Mouse (Mus musculus) CH12.LX (cell line): ENCODE results near the gene Mettl21e. TPM values are rescaled to one million over a fixed set of nuclear protein-coding genes. Genes with fewer than 3 reads are reported as not detected.

Experiments
- DNase-seq: peaks from one replicate; pipeline ENCODE4 v3.0.0-alpha.2; 2013; ENCODE audit errors: extremely low read depth
- H3K27ac ChIP-seq: 2 replicates; pipeline ENCODE4 v1.5.1; 2012; ENCODE audit warnings: low read depth, mild to moderate bottlenecking, control low read depth, moderate library complexity; ENCODE audit not compliant: insufficient read depth
- H3K27me3 ChIP-seq: replicated peaks from 2 replicates; pipeline ENCODE3; 2012; ENCODE audit warnings: inconsistent platforms
- H3K36me3 ChIP-seq, 2 experiments: replicated peaks in 1 of 2; 2 replicates each; pipeline versions ENCODE3 to v1.6.1; 2012; ENCODE audit warnings: inconsistent platforms in 1 of 2, low read length in 1 of 2, mild to moderate bottlenecking in 1 of 2, mixed read lengths in 1 of 2, moderate library complexity in 1 of 2; ENCODE audit not compliant: control insufficient read depth in 1 of 2, insufficient read depth in 1 of 2
- H3K4me1 ChIP-seq, 2 experiments: 2 replicates each; pipeline ENCODE4 v1.6.1; 2012; ENCODE audit warnings: inconsistent platforms in 1 of 2, moderate library complexity in 1 of 2; ENCODE audit not compliant: insufficient read depth in 2 of 2, control insufficient read depth in 1 of 2
- H3K4me2 ChIP-seq: 2 replicates; pipeline ENCODE4 v1.6.1; 2012; ENCODE audit warnings: low read depth, mild to moderate bottlenecking, control low read depth; ENCODE audit not compliant: poor library complexity, insufficient read depth, severe bottlenecking
- H3K4me3 ChIP-seq, 3 experiments: fragments of 150-350 bp in 1 of 3; sonication (generic) in 1 of 3; replicated peaks in 1 of 3; 2 replicates each; pipeline versions ENCODE3 to v1.5.1; 2011 to 2012; ENCODE audit warnings: low read depth in 2 of 3, low read length in 2 of 3, mild to moderate bottlenecking in 2 of 3, moderate library complexity in 2 of 3, control low read depth in 1 of 3, improper control_type of control experiment in 1 of 3, inconsistent platforms in 1 of 3, mixed read lengths in 1 of 3; ENCODE audit not compliant: poor library complexity in 1 of 3
- H3K79me2 ChIP-seq: replicated peaks from 2 replicates; pipeline ENCODE4 v1.6.1; 2012; ENCODE audit warnings: mild to moderate bottlenecking, moderate library complexity; ENCODE audit not compliant: control insufficient read depth, poor library complexity, insufficient read depth, severe bottlenecking; ENCODE audit errors: extremely low read depth
- H3K9ac ChIP-seq: 2 replicates; pipeline ENCODE4 v1.6.1; 2012; ENCODE audit warnings: low read depth, mild to moderate bottlenecking, control low read depth, moderate library complexity; ENCODE audit not compliant: insufficient read depth
- H3K9me3 ChIP-seq: replicated peaks from 2 replicates; pipeline ENCODE3; 2012; ENCODE audit warnings: low read length, inconsistent platforms, mixed read lengths
- CHD2 ChIP-seq: IDR thresholded peaks from 2 replicates; pipeline ENCODE4 v1.6.1; 2011; ENCODE audit warnings: low read length, improper control_type of control experiment
- CTCF ChIP-seq, 2 experiments: IDR thresholded peaks in 1 of 2; conservative IDR thresholded peaks in 1 of 2; 2 replicates each; pipeline ENCODE4 v1.5.1; 2011 to 2012; ENCODE audit warnings: low read depth in 2 of 2, low read length in 2 of 2, improper control_type of control experiment in 1 of 2, inconsistent platforms in 1 of 2, mild to moderate bottlenecking in 1 of 2, moderate library complexity in 1 of 2
- E2F4 ChIP-seq: IDR thresholded peaks from 2 replicates; pipeline ENCODE4 v1.6.1; 2011; ENCODE audit warnings: low read depth, low read length, improper control_type of control experiment; ENCODE audit not compliant: insufficient replicate concordance
- ELF1 ChIP-seq: IDR thresholded peaks from 2 replicates; pipeline ENCODE4 v1.6.1; 2014; ENCODE audit warnings: low read depth, mild to moderate bottlenecking, inconsistent platforms, low read length, improper control_type of control experiment
- ETS1 ChIP-seq: conservative IDR thresholded peaks from 2 replicates; pipeline ENCODE4 v1.6.1; 2012; ENCODE audit warnings: low read depth, mild to moderate bottlenecking, inconsistent platforms, low read length, improper control_type of control experiment, moderate library complexity
- GABPA ChIP-seq: IDR thresholded peaks from 2 replicates; pipeline ENCODE4 v1.6.1; 2012; ENCODE audit warnings: low read depth, low read length, improper control_type of control experiment, inconsistent platforms; ENCODE audit not compliant: insufficient replicate concordance
- IRF4 ChIP-seq: IDR thresholded peaks from 2 replicates; pipeline ENCODE4 v1.6.1; 2014; ENCODE audit warnings: low read depth, mild to moderate bottlenecking, inconsistent platforms, low read length, improper control_type of control experiment
- JUN ChIP-seq: IDR thresholded peaks from 2 replicates; pipeline ENCODE4 v1.6.1; 2011; ENCODE audit warnings: low read depth, mild to moderate bottlenecking, low read length, improper control_type of control experiment, moderate library complexity; ENCODE audit not compliant: insufficient read depth
- KAT2A ChIP-seq: IDR thresholded peaks from 2 replicates; pipeline ENCODE4 v1.6.1; 2012; ENCODE audit warnings: low read length, improper control_type of control experiment, inconsistent platforms; ENCODE audit not compliant: insufficient replicate concordance
- MAFK ChIP-seq: IDR thresholded peaks from 2 replicates; pipeline ENCODE4 v1.6.1; 2011; ENCODE audit warnings: low read length, improper control_type of control experiment; ENCODE audit not compliant: insufficient replicate concordance
- MAX ChIP-seq: IDR thresholded peaks from 2 replicates; pipeline ENCODE4 v1.6.1; 2011; ENCODE audit warnings: low read length, improper control_type of control experiment
- MAZ ChIP-seq: IDR thresholded peaks from 2 replicates; pipeline ENCODE4 v1.6.1; 2012; ENCODE audit warnings: low read depth, mild to moderate bottlenecking, inconsistent platforms, low read length, improper control_type of control experiment, moderate library complexity
- MEF2A ChIP-seq: IDR thresholded peaks from 2 replicates; pipeline ENCODE4 v1.6.1; 2014; ENCODE audit warnings: low read depth, mild to moderate bottlenecking, inconsistent platforms, low read length, improper control_type of control experiment, borderline replicate concordance
- MXI1 ChIP-seq: IDR thresholded peaks from 2 replicates; pipeline ENCODE4 v1.6.1; 2011; ENCODE audit warnings: mild to moderate bottlenecking, low read depth, low read length, improper control_type of control experiment
- NELFE ChIP-seq: IDR thresholded peaks from 2 replicates; pipeline ENCODE4 v1.6.1; 2011; ENCODE audit warnings: low read depth, low read length, improper control_type of control experiment
- NRF1 ChIP-seq: IDR thresholded peaks from 2 replicates; pipeline ENCODE4 v1.6.1; 2014; ENCODE audit warnings: low read depth, mild to moderate bottlenecking, inconsistent platforms, low read length, improper control_type of control experiment, moderate library complexity
- POLR2AphosphoS2 ChIP-seq: IDR thresholded peaks from 2 replicates; pipeline ENCODE4 v1.6.1; 2011; ENCODE audit warnings: low read depth, low read length, improper control_type of control experiment
- RAD21 ChIP-seq: IDR thresholded peaks from 2 replicates; pipeline ENCODE4 v1.6.1; 2011; ENCODE audit warnings: low read depth, mild to moderate bottlenecking, low read length, improper control_type of control experiment, moderate library complexity
- RCOR1 ChIP-seq: conservative IDR thresholded peaks from 2 replicates; pipeline ENCODE4 v1.6.1; 2012; ENCODE audit warnings: low read depth, mild to moderate bottlenecking, inconsistent platforms, low read length, improper control_type of control experiment
- SIN3A ChIP-seq: IDR thresholded peaks from 2 replicates; pipeline ENCODE4 v1.6.1; 2012; ENCODE audit warnings: low read length, improper control_type of control experiment, inconsistent platforms
- SMC3 ChIP-seq: IDR thresholded peaks from 2 replicates; pipeline ENCODE4 v1.6.1; 2011; ENCODE audit warnings: low read depth, low read length, improper control_type of control experiment
- UBTF ChIP-seq: IDR thresholded peaks from 2 replicates; pipeline ENCODE4 v1.6.1; 2012; ENCODE audit warnings: low read depth, mild to moderate bottlenecking, inconsistent platforms, low read length, improper control_type of control experiment, moderate library complexity
- USF1 ChIP-seq: IDR thresholded peaks from 2 replicates; pipeline ENCODE4 v1.6.1; 2014; ENCODE audit warnings: low read depth, mild to moderate bottlenecking, inconsistent platforms, low read length, improper control_type of control experiment
- USF2 ChIP-seq: conservative IDR thresholded peaks from 2 replicates; pipeline ENCODE4 v1.6.1; 2011; ENCODE audit warnings: low read depth, low read length, improper control_type of control experiment
- ZC3H11A ChIP-seq: IDR thresholded peaks from 2 replicates; pipeline ENCODE4 v1.6.1; 2012; ENCODE audit warnings: low read depth, mild to moderate bottlenecking, inconsistent platforms, low read length, improper control_type of control experiment
- ZKSCAN1 ChIP-seq: IDR thresholded peaks from 2 replicates; pipeline ENCODE4 v1.6.1; 2012; ENCODE audit warnings: low read depth, inconsistent platforms, low read length, improper control_type of control experiment, borderline replicate concordance
- ZMIZ1 ChIP-seq: IDR thresholded peaks from 2 replicates; pipeline ENCODE4 v1.6.1; 2012; ENCODE audit warnings: low read depth, mild to moderate bottlenecking, inconsistent platforms, low read length, improper control_type of control experiment
- ZNF384 ChIP-seq: IDR thresholded peaks from 2 replicates; pipeline ENCODE4 v1.6.1; 2012; ENCODE audit warnings: low read depth, low read length, improper control_type of control experiment, inconsistent platforms
- dilution Hi-C: fragments of 300-500 bp; cut with MboI; formaldehyde crosslinking; loops from 2 replicates; pipeline ENCODE4 v1.14.3; 2020; ENCODE audit warnings: low sequenced_read_pairs; ENCODE audit not compliant: extremely low pct_unique_long_range_greater_than_20kb, extremely low pct_ligation_motif_present
- in situ Hi-C: fragments of 300-500 bp; cut with MboI; formaldehyde crosslinking; loops from 3 replicates; pipeline ENCODE4 v1.14.3; 2019; ENCODE audit warnings: low sequenced_read_pairs, low pct_ligation_motif_present, low pct_unique_long_range_greater_than_20kb, mixed read lengths
- polyA plus RNA-seq: library from polyadenylated mRNA; unstranded; fragments of >175 nt; gene quantifications from 2 replicates; pipeline ENCODE4 v1.2.1, GENCODE M21; 2012; ENCODE audit warnings: low read depth; ENCODE audit not compliant: insufficient read length
- total RNA-seq, 2 experiments: library from RNA; depleted of rRNA; stranded (reverse); fragments of 300-350 nt in 1 of 2; fragments of >200 nt in 1 of 2; gene quantifications; 2 replicates each; pipeline ENCODE4 v1.2.3; 2012 to 2014

Gene Mettl21e
- total and polyA plus RNA-seq, 3 experiments, result not detected

GRCm38 (mm10) chr1:44229044-44229443 lies 10.3 kb upstream of the Mettl21e start:
- DNase-seq, result peak; percentile 52
- Histone ChIP-seq H3K36me3 (no peaks in the 10 kb centered on the region), H3K4me1 (no peaks in the 10 kb centered on the region), H3K9me3 (no peaks in the 10 kb centered on the region), H3K4me3 (no peak overlapping the region), H3K4me2 (no peak overlapping the region), H3K79me2 (no peaks in the 10 kb centered on the region), H3K27me3 (no peaks in the 10 kb centered on the region), H3K9ac (no peak overlapping the region), H3K27ac (no peak overlapping the region)
- dilution Hi-C loops, result no loop called here
- in situ Hi-C loops, result no loop called here
- TF ChIP-seq ZNF384 (no peak), ZC3H11A (peak; percentile 46; the same call in 1 of the 2 replicates), CHD2 (no peak), RAD21 (peak; percentile 77), GABPA (no peak), MXI1 (no peak), ELF1 (no peak), ETS1 (no peak), JUN (no peak), USF1 (no peak), SMC3 (peak; percentile 74), UBTF (no peak), KAT2A (no peak), IRF4 (no peak), NRF1 (no peak), MEF2A (no peak), MAFK (no peak), MAZ (no peak), POLR2AphosphoS2 (no peak), CTCF (conservative IDR thresholded peaks at IDR 0.05 in 1 of 2, IDR thresholded peaks at IDR 0.05 in 1 of 2; ENCODE audit: low read depth in 2 of 2, low read length in 2 of 2) (peak; percentile 9 to 76; a peak in 3 of 4 replicates)

GRCm38 (mm10) chr1:44217118-44217517 lies 1.6 kb downstream of the Mettl21e start:
- in situ Hi-C loops (no loop called here), dilution Hi-C loops (no loop called here)
- no peaks in the 10 kb centered on the region for H3K79me2 ChIP-seq
- TF ChIP-seq MAX (no peak), CTCF (conservative IDR thresholded peaks at IDR 0.05 in 1 of 2, IDR thresholded peaks at IDR 0.05 in 1 of 2; ENCODE audit: low read depth in 2 of 2, low read length in 2 of 2) (no peak), ZKSCAN1 (no peak), USF1 (no peak), ZNF384 (no peak), KAT2A (no peak), RCOR1 (no peak), E2F4 (no peak), ELF1 (no peak), USF2 (no peak), MAZ (no peak), SIN3A (no peak), NELFE (no peak), ZMIZ1 (no peak), MAFK (no peak), NRF1 (no peak), UBTF (no peak), MEF2A (no peak)
- no peak overlapping the region for H3K4me3 ChIP-seq
- no peaks in the 10 kb centered on the region for H3K4me1 ChIP-seq
- no peak overlapping the region for H3K4me2 ChIP-seq
- no peaks in the 10 kb centered on the region for H3K9me3 ChIP-seq
- no peak overlapping the region for H3K9ac ChIP-seq
- no peaks in the 10 kb centered on the region for H3K36me3 ChIP-seq
- no peak overlapping the region for H3K27ac ChIP-seq
- H3K27me3 ChIP-seq, result no peaks in the 10 kb centered on the region
- DNase-seq, result no peak
